Mouse (Mus musculus): ENCODE results near the gene Eipr1. TPM values are rescaled to one million over a fixed set of nuclear protein-coding genes. Genes with fewer than 3 reads are reported as not detected.
A peak's percentile ranks its signal among the peaks of the same experiment; 100 is the strongest.

The Eipr1 gene
- polyA plus RNA-seq, 1 experiment from 2014 or later, result 48.9 TPM

DNA sequence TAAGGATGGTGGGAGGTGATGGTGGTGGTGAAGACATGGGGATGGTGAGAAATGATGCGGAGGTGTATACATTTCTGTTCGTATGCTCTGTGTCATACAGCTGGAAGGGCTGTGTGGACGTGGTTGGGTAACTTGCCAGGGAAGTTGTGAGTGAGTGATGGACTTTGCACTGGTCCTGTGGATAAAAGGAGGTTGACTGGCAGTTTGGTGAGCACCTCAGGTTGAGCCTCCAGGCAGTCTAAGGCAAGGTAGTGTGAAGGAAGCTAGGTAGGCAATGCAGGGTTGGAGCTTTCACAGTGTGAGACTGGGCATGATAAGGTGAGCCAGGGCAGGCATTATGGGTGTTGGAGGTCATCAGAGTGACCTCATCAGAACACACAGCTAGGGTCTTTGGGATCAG, 31.0 kb downstream of the Eipr1 start:
- H3K9me3 ChIP-seq (replicated peaks), result no peaks in the 10 kb centered on the region
- no peak overlapping the region for H3K27ac ChIP-seq
- no peak overlapping the region for H3K9ac ChIP-seq
- ATAC-seq (ENCODE audit: low FRiP score), result no peak
- no peaks in the 10 kb centered on the region for H3K27me3 ChIP-seq
- no peak overlapping the region for H3K4me3 ChIP-seq
- no peak overlapping the region for H3K4me2 ChIP-seq (replicated peaks)
- WGBS, result 94% methylated on average over 3 of the region's 3 CpGs
- peaks cover 36% of the 10 kb centered on the region for H3K4me1 ChIP-seq
- no peaks in the 10 kb centered on the region for H3K36me3 ChIP-seq

DNA sequence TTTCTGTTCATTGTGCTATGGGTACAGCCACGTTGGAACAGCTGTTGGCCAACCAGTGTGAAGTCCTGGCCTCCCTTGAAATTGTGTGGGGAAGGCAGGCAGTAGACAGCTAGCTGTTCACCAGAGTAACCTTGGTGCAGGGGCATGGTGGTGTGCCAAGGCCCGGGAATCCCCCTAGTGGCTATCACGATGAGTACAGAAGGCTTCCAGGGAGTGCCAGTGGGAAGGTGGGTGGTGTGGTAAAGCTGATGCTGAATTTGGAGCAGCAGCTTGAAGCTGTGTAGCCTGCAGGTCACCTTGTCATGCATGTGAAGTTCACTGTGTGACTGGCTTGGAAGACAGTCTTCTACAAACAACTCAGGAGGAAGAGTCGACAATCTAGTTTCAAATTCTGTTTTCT, 32.8 kb downstream of the Eipr1 start:
- no peaks in the 10 kb centered on the region for H3K36me3 ChIP-seq
- no peak overlapping the region for H3K4me2 ChIP-seq (replicated peaks)
- 32% methylated on average over 4 of the region's 4 CpGs for WGBS
- H3K4me1 ChIP-seq, result peaks cover 36% of the 10 kb centered on the region
- peak; percentile 26; the same call in 1 of the 2 replicates for ATAC-seq (ENCODE audit: low FRiP score)
- H3K9me3 ChIP-seq (replicated peaks), result no peaks in the 10 kb centered on the region
- H3K27ac ChIP-seq, result no peak overlapping the region
- H3K4me3 ChIP-seq, result no peak overlapping the region
- H3K9ac ChIP-seq, result no peak overlapping the region
- no peaks in the 10 kb centered on the region for H3K27me3 ChIP-seq

DNA sequence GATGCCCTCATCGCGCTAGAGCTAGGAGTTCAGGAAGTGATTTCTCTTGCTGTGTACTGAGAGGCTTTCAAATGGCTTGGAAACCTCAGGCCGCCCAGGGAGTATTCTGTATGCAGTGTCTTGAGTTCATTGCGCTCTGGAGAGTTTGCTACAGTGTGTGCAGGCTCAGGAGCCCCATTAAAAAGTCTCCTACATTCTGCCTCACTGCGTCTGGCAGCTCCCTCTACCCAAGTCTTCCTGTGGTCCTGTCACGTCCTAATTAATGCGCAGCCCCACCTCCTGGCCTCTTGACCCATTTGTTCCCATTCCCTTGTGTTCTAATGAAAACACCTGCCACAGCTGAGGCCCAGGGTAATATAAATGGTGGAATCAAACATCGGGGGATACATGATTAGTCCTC, 33.3 kb downstream of the Eipr1 start:
- no peaks in the 10 kb centered on the region for H3K27me3 ChIP-seq
- no peak overlapping the region for H3K27ac ChIP-seq
- peaks cover 36% of the 10 kb centered on the region for H3K4me1 ChIP-seq

DNA sequence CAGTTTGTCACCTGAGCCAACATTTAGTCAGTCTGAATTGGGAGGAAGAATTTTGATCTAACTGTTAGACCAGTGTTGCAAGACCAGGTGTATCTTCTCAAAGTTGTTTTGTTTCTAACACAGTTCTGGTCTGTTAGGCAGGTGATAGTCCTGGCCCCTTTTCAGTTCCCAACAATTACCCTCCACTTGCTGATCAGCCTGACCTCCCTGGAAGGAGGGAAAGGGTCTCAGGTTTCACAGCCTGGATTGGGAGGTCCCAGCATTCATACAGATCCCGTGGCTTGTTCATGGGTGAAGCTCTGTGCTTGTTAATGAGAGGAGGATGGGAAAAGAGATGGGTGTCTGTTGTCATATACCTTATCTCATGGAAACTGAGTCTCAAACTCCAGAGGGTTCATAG, 33.7 kb downstream of the Eipr1 start:
- no peak for ATAC-seq (ENCODE audit: low FRiP score)
- H3K27me3 ChIP-seq, result no peaks in the 10 kb centered on the region
- H3K9ac ChIP-seq, result no peak overlapping the region
- no peaks in the 10 kb centered on the region for H3K9me3 ChIP-seq (replicated peaks)
- peaks cover 38% of the 10 kb centered on the region for H3K4me1 ChIP-seq
- H3K36me3 ChIP-seq, result no peaks in the 10 kb centered on the region
- H3K4me3 ChIP-seq, result no peak overlapping the region
- 7% methylated on average over 1 of the region's 1 CpGs for WGBS
- H3K4me2 ChIP-seq (replicated peaks), result no peak overlapping the region
- no peak overlapping the region for H3K27ac ChIP-seq

More for the DNA sequence above, 33.3 kb downstream of the Eipr1 start:
- 30% methylated on average over 8 of the region's 8 CpGs for WGBS
- Histone ChIP-seq H3K36me3 (no peaks in the 10 kb centered on the region), H3K4me2 (replicated peaks) (no peak overlapping the region), H3K9me3 (replicated peaks) (no peaks in the 10 kb centered on the region), H3K9ac (no peak overlapping the region), H3K4me3 (no peak overlapping the region)
- no peak for ATAC-seq (ENCODE audit: low FRiP score)

DNA sequence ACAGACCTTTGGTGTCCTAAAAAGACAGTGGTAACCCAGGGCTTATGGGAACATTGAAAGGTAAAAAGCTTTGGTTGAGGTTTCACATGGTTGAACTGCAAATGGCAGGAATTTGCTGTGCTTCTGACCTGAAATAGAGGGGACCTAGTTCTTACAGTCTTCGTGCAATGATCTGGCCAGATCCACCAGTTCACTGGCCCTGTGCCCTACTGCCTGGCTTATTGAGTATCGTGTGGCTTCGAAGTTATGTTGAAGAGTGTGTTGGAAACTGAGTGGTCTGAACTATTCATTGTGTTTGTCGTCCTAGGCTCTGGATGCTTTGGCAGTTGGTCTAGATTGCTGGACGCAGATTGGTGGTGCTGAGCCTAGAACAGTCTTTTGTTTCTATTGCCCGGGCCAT, 34.7 kb downstream of the Eipr1 start:
- H3K9ac ChIP-seq, result no peak overlapping the region
- no peak overlapping the region for H3K4me2 ChIP-seq (replicated peaks)
- no peaks in the 10 kb centered on the region for H3K27me3 ChIP-seq
- no peak overlapping the region for H3K27ac ChIP-seq
- ATAC-seq (ENCODE audit: low FRiP score), result no peak
- WGBS, result 94% methylated on average over 6 of the region's 6 CpGs
- peaks cover 38% of the 10 kb centered on the region for H3K4me1 ChIP-seq
- H3K36me3 ChIP-seq, result no peaks in the 10 kb centered on the region
- no peaks in the 10 kb centered on the region for H3K9me3 ChIP-seq (replicated peaks)
- no peak overlapping the region for H3K4me3 ChIP-seq

DNA sequence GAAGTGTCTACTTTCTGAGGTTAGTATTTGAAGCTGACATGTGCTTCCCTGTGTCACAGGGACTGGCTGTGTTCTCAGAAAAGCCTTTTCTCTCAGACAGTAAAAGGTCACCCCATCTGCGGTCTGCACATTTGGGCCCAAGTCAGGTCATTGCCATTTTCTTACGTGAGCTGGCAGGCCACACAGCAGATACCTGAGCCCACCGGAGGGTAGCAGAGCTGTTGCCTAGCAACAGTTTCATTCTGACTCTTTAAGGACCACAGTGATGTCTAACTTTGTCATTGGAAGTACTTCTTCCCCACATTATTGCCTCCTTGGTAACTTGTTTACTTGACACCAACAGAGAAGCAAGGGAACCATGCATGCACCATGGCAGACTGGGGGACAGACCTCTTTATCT, 41.0 kb downstream of the Eipr1 start:
- peaks cover 31% of the 10 kb centered on the region for H3K4me1 ChIP-seq
- no peak overlapping the region for H3K9ac ChIP-seq
- no peak overlapping the region for H3K27ac ChIP-seq
- 51% methylated on average over 3 of the region's 3 CpGs for WGBS
- H3K4me3 ChIP-seq, result no peak overlapping the region
- H3K27me3 ChIP-seq, result no peaks in the 10 kb centered on the region
- no peak overlapping the region for H3K4me2 ChIP-seq (replicated peaks)
- no peak for ATAC-seq (ENCODE audit: low FRiP score)
- no peaks in the 10 kb centered on the region for H3K36me3 ChIP-seq
- H3K9me3 ChIP-seq (replicated peaks), result no peaks in the 10 kb centered on the region

DNA sequence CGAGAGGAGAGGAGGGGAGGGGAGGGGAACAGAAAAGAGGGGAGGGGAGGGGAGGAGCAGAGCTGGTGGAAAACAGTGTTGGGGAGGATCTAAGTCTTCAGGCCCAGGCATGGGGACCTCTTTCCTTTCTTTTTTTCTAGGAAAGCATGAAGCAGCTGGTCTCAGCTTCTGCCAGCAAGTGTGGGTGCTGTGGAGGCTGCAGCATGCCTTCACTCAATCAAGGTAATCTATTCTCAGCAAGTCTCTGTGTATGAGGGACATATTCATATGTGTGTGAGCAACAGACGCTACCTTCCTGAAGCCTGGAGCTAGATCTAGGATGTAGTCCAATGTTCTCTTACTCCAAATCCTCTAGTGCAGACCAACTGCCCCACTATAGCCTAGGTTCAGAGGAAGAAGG, 42.1 kb downstream of the Eipr1 start:
- 77% methylated on average over 2 of the region's 2 CpGs for WGBS
- ATAC-seq (ENCODE audit: low FRiP score), result no peak

DNA sequence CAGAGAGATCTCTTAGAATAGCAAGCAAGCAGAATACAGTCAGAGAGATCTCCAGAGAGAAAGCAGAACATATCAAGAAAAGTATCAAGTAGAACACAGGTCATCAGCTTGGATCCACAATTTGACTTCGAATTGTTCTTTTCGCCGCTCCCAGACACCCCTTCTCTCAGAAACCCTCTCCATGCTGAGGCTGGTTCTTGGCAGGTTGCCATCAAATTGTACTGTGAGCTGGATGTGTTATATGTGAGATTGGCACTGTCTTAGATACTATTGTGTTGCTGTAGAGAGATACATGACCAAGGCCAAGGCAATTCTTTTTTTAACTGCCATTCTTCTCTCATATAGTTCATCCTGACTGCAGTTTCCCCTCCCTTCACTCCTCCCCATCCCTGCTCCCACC, 43.4 kb downstream of the Eipr1 start:
- Histone ChIP-seq H3K27ac (no peak overlapping the region), H3K4me3 (no peak overlapping the region), H3K9me3 (replicated peaks) (no peaks in the 10 kb centered on the region), H3K9ac (no peak overlapping the region), H3K36me3 (no peaks in the 10 kb centered on the region), H3K27me3 (no peaks in the 10 kb centered on the region), H3K4me2 (replicated peaks) (no peak overlapping the region), H3K4me1 (peaks cover 37% of the 10 kb centered on the region)
- no peak for ATAC-seq (ENCODE audit: low FRiP score)
- 83% methylated on average over 3 of the region's 3 CpGs for WGBS

More for the DNA sequence above, 42.1 kb downstream of the Eipr1 start:
- Histone ChIP-seq H3K9me3 (replicated peaks) (no peaks in the 10 kb centered on the region), H3K27ac (no peak overlapping the region), H3K9ac (no peak overlapping the region), H3K36me3 (no peaks in the 10 kb centered on the region), H3K4me3 (no peak overlapping the region), H3K4me1 (peaks cover 31% of the 10 kb centered on the region), H3K4me2 (replicated peaks) (no peak overlapping the region), H3K27me3 (no peaks in the 10 kb centered on the region)

DNA sequence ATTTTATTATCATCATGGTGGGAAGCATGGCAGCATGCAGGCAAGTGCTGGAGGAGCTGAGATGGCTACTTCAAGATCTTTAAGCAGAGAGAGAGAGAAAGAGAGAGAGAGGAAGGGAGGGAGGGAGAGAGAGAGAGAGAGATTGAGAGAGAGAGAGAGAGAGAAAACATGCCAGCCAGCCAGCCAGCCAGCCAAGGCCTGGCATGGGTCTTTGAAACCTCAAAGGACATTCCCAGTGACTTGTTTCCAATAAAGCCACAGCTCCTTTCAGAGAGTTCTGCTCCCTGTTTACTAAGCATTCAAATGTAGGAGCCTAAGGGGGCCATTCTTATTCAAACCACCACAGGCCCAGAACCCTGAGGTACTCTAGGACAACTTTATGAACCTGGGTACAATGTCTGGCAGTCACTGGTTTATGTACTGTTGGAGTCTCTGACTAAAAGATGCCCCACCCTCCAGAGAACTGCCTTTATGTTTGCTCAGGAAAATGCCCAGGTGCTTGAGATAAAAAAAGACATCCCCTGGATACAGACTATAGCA, 45.3 kb downstream of the Eipr1 start:
- Histone ChIP-seq H3K27me3 (no peaks in the 10 kb centered on the region), H3K36me3 (no peaks in the 10 kb centered on the region), H3K27ac (peak overlapping the region; percentile 23; the same call in 1 of the 2 replicates), H3K9ac (no peak overlapping the region), H3K4me2 (replicated peaks) (no peak overlapping the region), H3K4me3 (no peak overlapping the region), H3K9me3 (replicated peaks) (no peaks in the 10 kb centered on the region), H3K4me1 (peaks cover 30% of the 10 kb centered on the region)
- ATAC-seq (ENCODE audit: low FRiP score), result no peak

DNA sequence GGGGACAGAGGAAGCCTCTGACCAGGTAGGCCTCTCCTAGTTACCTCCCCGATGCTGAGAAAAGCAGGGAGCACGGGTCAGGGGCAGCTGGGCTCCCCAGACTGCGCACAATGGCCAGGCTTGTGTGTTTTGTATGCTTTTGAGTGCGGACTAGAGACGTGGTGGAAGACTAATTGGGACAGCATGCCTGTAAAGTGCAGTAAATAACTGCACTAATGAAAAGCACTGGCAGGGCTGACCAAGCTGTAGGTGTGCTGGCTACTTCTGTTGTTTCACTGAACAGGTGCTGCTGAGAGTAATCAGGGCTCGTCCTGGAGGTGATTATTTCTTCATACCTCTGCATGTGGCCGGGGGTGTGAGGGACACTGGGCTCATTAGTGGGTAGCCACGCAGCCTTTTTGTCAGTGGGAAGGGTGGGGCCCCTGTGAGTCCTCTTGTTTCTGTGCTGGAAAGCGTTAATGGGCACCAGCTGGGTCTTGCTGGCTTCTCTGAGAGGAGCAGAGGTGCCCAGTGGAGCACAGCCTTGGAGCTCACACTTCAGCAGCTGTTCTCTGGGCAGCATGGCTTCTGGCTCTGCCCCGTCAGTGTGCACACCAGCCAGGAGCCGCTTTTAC, 48.3 kb downstream of the Eipr1 start:
- 46% methylated on average over 11 of the region's 11 CpGs for WGBS
- H3K27ac ChIP-seq, result peak overlapping the region; percentile 45
- H3K9me3 ChIP-seq (replicated peaks), result no peaks in the 10 kb centered on the region
- H3K4me2 ChIP-seq (replicated peaks), result no peak overlapping the region
- H3K4me1 ChIP-seq, result peaks cover 32% of the 10 kb centered on the region
- no peak overlapping the region for H3K4me3 ChIP-seq
- H3K36me3 ChIP-seq, result no peaks in the 10 kb centered on the region
- ATAC-seq (ENCODE audit: low FRiP score), result peak; percentile 70; the same call in 1 of the 2 replicates
- no peaks in the 10 kb centered on the region for H3K27me3 ChIP-seq
- no peak overlapping the region for H3K9ac ChIP-seq

DNA sequence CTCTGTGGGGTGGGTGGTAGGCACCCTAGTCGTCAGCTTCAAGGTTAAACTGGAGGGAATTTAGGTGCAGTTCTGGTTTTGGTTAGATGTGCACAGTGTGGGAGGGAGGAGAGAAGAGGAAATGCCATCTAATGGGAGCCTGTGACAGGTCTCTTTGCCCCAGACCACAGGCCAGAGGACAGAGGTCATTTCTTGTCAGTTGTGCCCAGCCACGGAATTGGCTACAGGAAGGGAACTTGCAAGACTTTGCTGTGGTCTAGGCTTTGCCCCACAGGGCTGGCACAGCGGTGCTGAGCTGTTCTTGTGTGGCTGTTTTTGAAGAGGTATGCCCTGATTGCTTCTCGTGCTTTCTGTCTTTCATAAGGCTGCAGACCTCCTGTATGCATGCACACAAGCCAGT, 48.8 kb downstream of the Eipr1 start:
- 47% methylated on average over 4 of the region's 4 CpGs for WGBS
- H3K27ac ChIP-seq, result peak overlapping the region; percentile 45
- no peaks in the 10 kb centered on the region for H3K9me3 ChIP-seq (replicated peaks)
- ATAC-seq (ENCODE audit: low FRiP score), result no peak
- H3K36me3 ChIP-seq, result no peaks in the 10 kb centered on the region
- no peak overlapping the region for H3K4me3 ChIP-seq
- H3K27me3 ChIP-seq, result no peaks in the 10 kb centered on the region
- no peak overlapping the region for H3K9ac ChIP-seq
- peaks cover 38% of the 10 kb centered on the region for H3K4me1 ChIP-seq
- no peak overlapping the region for H3K4me2 ChIP-seq (replicated peaks)

DNA sequence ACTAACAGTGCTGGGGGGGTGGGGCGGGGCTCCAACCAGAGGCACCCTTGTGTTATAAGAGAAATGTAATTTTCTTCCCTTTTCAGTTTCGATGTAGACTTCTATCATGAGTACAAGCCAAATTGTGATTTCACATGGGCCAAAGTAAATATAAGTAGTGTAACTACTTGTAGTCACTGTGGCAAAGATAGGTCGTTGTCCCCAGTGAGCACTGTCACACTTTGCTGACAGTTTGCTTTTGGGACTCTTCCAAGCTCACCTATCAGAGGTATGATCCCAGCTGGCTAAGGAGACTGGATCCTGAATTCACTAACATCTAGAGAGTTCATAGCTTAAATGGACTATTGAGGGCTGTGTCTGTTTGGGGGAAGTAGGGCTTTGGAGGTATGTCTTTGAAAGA, 49.3 kb downstream of the Eipr1 start:
- Histone ChIP-seq H3K27ac (no peak overlapping the region), H3K36me3 (no peaks in the 10 kb centered on the region), H3K9me3 (replicated peaks) (no peaks in the 10 kb centered on the region), H3K27me3 (no peaks in the 10 kb centered on the region), H3K9ac (no peak overlapping the region), H3K4me2 (replicated peaks) (no peak overlapping the region), H3K4me1 (peaks cover 39% of the 10 kb centered on the region), H3K4me3 (no peak overlapping the region)
- no peak for ATAC-seq (ENCODE audit: low FRiP score)
- WGBS, result 88% methylated on average over 3 of the region's 3 CpGs

DNA sequence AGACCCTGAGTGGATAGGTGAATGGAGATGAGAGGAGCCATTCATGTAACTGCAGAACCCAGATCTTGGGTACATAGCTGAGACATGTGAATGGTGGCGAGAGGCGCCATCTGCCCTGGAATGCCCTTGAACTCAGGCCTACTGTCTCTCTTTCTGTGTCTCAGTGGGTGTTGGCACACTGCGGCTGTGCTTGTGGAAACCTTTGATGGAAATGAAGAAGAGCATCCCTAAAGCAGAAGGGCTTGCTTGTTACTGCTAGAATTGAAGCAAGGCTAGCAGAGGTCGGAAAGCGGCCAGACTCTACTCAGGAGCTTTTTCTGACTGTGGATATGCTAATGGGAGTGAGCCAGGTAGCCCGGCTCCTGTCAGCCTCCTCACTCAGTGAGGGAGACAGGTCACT, 50.1 kb downstream of the Eipr1 start:
- H3K27ac ChIP-seq, result no peak overlapping the region
- H3K9ac ChIP-seq, result no peak overlapping the region
- WGBS, result 73% methylated on average over 6 of the region's 6 CpGs
- H3K9me3 ChIP-seq (replicated peaks), result no peaks in the 10 kb centered on the region
- no peak for ATAC-seq (ENCODE audit: low FRiP score)
- H3K4me2 ChIP-seq (replicated peaks), result no peak overlapping the region
- H3K27me3 ChIP-seq, result no peaks in the 10 kb centered on the region
- H3K4me1 ChIP-seq, result peaks cover 34% of the 10 kb centered on the region
- no peak overlapping the region for H3K4me3 ChIP-seq
- H3K36me3 ChIP-seq, result no peaks in the 10 kb centered on the region
